Mouse (Mus musculus): ENCODE data around the gene 1700021F05Rik. TPM values are rescaled to one million over a fixed set of nuclear protein-coding genes. Genes with fewer than 3 reads are reported as not detected.

Gene 1700021F05Rik
- polyA plus RNA-seq, 1 experiment from 2014 or later, result 106 TPM

DNA sequence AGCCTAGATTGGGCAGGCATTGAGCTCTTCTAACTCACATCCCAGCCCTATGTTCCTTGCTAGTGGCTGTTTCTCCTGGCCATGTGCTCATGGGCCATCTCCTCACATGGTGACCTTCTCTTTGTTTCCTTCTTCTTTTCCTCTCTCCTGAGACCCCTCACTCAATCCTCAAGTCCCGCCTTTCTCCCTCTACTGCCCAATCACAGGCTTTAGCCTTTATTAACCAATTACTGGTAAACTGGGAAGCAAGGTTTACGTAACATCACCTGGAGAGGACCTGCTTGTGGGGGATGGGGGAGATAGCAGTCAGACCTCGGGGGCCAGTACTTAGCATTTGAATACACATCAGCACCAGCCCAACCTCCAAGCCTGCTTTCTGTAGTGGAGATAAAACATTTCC lies 10.6 kb upstream of the 1700021F05Rik start:
- Histone ChIP-seq H3K4me1 (ENCODE audit: control insufficient read depth, insufficient read depth, low read length) (no peaks in the 10 kb centered on the region), H3K4me3 (ENCODE audit: low read depth, low read length) (no peak overlapping the region), H3K9me3 (replicated peaks; ENCODE audit: control insufficient read depth, low read length) (0 out of 2 replicates have a peak, but pooled peaks cover 4% of the 10 kb centered on the region), H3K36me3 (ENCODE audit: control insufficient read depth, insufficient read depth, low read length) (no peaks in the 10 kb centered on the region), H3K27me3 (ENCODE audit: control insufficient read depth, insufficient read depth, low read length) (no peaks in the 10 kb centered on the region), H3K27ac (ENCODE audit: low read depth, low read length) (no peak overlapping the region), H3K9ac (ENCODE audit: low read depth, low read length) (no peak overlapping the region), H3K4me2 (no peak overlapping the region)
- 22% methylated on average over 3 of the region's 3 CpGs for WGBS (ENCODE audit: insufficient replicate concordance)
- ATAC-seq (replicated peaks; ENCODE audit: insufficient number of reproducible peaks, low FRiP score, low TSS enrichment), result no peak

GRCm38 (mm10) chr10:43550923-43551322 lies 10.1 kb upstream of the 1700021F05Rik start:
- Histone ChIP-seq H3K4me3 (ENCODE audit: low read depth, low read length) (no peak overlapping the region), H3K4me2 (no peak overlapping the region), H3K9ac (ENCODE audit: low read depth, low read length) (no peak overlapping the region), H3K27ac (ENCODE audit: low read depth, low read length) (no peak overlapping the region), H3K36me3 (ENCODE audit: control insufficient read depth, insufficient read depth, low read length) (no peaks in the 10 kb centered on the region), H3K4me1 (ENCODE audit: control insufficient read depth, insufficient read depth, low read length) (no peaks in the 10 kb centered on the region), H3K9me3 (replicated peaks; ENCODE audit: control insufficient read depth, low read length) (0 out of 2 replicates have a peak, but pooled peaks cover 4% of the 10 kb centered on the region), H3K27me3 (ENCODE audit: control insufficient read depth, insufficient read depth, low read length) (no peaks in the 10 kb centered on the region)
- no peak for ATAC-seq (replicated peaks; ENCODE audit: insufficient number of reproducible peaks, low FRiP score, low TSS enrichment)
- 25% methylated on average over 3 of the region's 3 CpGs for WGBS (ENCODE audit: insufficient replicate concordance)

GRCm38 (mm10) chr10:43549411-43549810 lies 8.6 kb upstream of the 1700021F05Rik start:
- 0 out of 2 replicates have a peak, but pooled peaks cover 4% of the 10 kb centered on the region for H3K9me3 ChIP-seq (replicated peaks; ENCODE audit: control insufficient read depth, low read length)
- 59% methylated on average over 5 of the region's 5 CpGs for WGBS (ENCODE audit: insufficient replicate concordance)
- no peak overlapping the region for H3K27ac ChIP-seq (ENCODE audit: low read depth, low read length)
- no peaks in the 10 kb centered on the region for H3K4me1 ChIP-seq (ENCODE audit: control insufficient read depth, insufficient read depth, low read length)
- H3K9ac ChIP-seq (ENCODE audit: low read depth, low read length), result no peak overlapping the region
- H3K36me3 ChIP-seq (ENCODE audit: control insufficient read depth, insufficient read depth, low read length), result no peaks in the 10 kb centered on the region
- no peaks in the 10 kb centered on the region for H3K27me3 ChIP-seq (ENCODE audit: control insufficient read depth, insufficient read depth, low read length)
- H3K4me2 ChIP-seq, result no peak overlapping the region
- no peak overlapping the region for H3K4me3 ChIP-seq (ENCODE audit: low read depth, low read length)
- no peak for ATAC-seq (replicated peaks; ENCODE audit: insufficient number of reproducible peaks, low FRiP score, low TSS enrichment)

DNA sequence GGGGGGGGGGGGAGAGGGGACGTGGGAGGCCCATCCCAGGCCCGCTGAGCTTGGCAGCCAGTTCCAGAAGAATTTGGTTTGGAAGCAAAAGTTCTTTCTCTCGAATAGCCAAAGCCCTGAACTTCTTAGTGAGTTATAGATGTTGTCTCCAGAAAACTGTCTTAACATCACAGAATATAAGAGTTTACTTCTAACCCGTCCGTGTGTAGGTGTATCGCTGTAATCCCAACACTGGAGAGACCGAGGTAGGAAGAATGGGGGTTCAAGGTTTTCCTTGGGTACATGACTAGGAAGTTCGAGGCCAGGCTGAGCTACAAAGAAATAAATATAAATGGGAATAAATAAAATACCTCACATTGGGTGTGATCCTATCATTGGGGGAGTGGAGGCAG lies 355 bp upstream of the 1700021F05Rik start:
- H3K9me3 ChIP-seq (replicated peaks; ENCODE audit: control insufficient read depth, low read length), result no peaks in the 10 kb centered on the region
- no peaks in the 10 kb centered on the region for H3K27me3 ChIP-seq (ENCODE audit: control insufficient read depth, insufficient read depth, low read length)
- no peak overlapping the region for H3K27ac ChIP-seq (ENCODE audit: low read depth, low read length)
- peaks cover 3% of the 10 kb centered on the region for H3K36me3 ChIP-seq (ENCODE audit: control insufficient read depth, insufficient read depth, low read length)
- peak overlapping the region; percentile 82 for H3K4me2 ChIP-seq
- ATAC-seq (replicated peaks; ENCODE audit: insufficient number of reproducible peaks, low FRiP score, low TSS enrichment), result no peak
- WGBS (ENCODE audit: insufficient replicate concordance), result 45% methylated on average over 8 of the region's 8 CpGs
- peak overlapping the region; percentile 93 for H3K4me3 ChIP-seq (ENCODE audit: low read depth, low read length)
- H3K9ac ChIP-seq (ENCODE audit: low read depth, low read length), result no peak overlapping the region
- peaks cover 7% of the 10 kb centered on the region for H3K4me1 ChIP-seq (ENCODE audit: control insufficient read depth, insufficient read depth, low read length)

DNA sequence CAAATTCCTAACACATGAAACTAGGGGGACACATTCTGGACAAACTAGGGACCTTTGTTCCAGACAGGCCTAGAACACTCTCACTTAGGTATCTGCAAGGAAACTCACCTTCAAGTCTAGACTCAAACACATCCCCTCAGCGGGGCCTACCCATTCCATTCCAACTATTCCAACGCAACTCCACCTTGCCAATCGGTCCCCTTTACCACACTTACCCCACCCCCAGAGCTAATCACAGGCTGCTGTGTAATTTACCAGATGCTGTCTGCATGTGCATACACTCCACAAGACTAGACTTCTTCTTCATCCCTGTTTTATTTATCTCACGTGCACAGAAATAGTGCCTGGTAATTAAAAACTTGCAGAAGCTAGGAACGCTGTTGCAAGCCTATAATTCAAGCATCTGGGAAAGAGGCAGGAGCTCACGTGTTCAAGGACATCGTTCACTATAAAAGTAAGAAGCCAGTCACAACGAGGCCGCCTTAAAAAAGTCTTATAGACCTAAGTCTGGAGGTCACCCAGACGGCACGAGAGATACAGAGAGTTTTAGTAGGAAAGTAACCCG lies 966 bp downstream of the 1700021F05Rik start:
- peak overlapping the region; percentile 87 for H3K27ac ChIP-seq (ENCODE audit: low read depth, low read length)
- ATAC-seq (replicated peaks; ENCODE audit: insufficient number of reproducible peaks, low FRiP score, low TSS enrichment), result no peak
- peak overlapping the region; percentile 93 for H3K4me3 ChIP-seq (ENCODE audit: low read depth, low read length)

DNA sequence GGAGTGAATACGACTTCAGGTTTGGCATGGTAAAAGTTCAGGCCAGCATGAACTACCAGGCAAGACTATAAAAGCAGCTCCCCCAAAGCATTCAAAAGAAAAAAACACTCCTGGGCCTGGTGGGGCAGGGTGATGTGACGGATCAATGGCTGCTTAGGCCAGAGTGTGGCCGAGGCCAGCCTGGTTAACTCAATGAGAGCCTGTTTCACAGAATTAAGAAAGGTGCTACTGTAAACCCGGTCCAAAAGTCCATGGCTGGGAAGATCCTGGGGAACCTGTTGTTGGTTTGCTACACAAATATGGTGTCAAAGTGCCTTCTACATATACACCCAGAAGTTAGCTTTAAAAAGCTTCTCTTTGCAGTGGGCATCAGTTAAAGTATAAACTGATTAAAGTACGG lies 2.0 kb downstream of the 1700021F05Rik start:
- no peak for ATAC-seq (replicated peaks; ENCODE audit: insufficient number of reproducible peaks, low FRiP score, low TSS enrichment)
- Histone ChIP-seq H3K27ac (ENCODE audit: low read depth, low read length) (no peak overlapping the region), H3K4me1 (ENCODE audit: control insufficient read depth, insufficient read depth, low read length) (peaks cover 7% of the 10 kb centered on the region), H3K4me3 (ENCODE audit: low read depth, low read length) (no peak overlapping the region), H3K36me3 (ENCODE audit: control insufficient read depth, insufficient read depth, low read length) (peaks cover 5% of the 10 kb centered on the region), H3K27me3 (ENCODE audit: control insufficient read depth, insufficient read depth, low read length) (no peaks in the 10 kb centered on the region), H3K9me3 (replicated peaks; ENCODE audit: control insufficient read depth, low read length) (no peaks in the 10 kb centered on the region), H3K4me2 (no peak overlapping the region), H3K9ac (ENCODE audit: low read depth, low read length) (no peak overlapping the region)
- WGBS (ENCODE audit: insufficient replicate concordance), result 86% methylated on average over 5 of the region's 5 CpGs

More for the DNA sequence above, 966 bp downstream of the 1700021F05Rik start:
- Histone ChIP-seq H3K9ac (ENCODE audit: low read depth, low read length) (peak overlapping the region; percentile 97), H3K27me3 (ENCODE audit: control insufficient read depth, insufficient read depth, low read length) (no peaks in the 10 kb centered on the region), H3K36me3 (ENCODE audit: control insufficient read depth, insufficient read depth, low read length) (peaks cover 5% of the 10 kb centered on the region), H3K9me3 (replicated peaks; ENCODE audit: control insufficient read depth, low read length) (no peaks in the 10 kb centered on the region), H3K4me1 (ENCODE audit: control insufficient read depth, insufficient read depth, low read length) (peaks cover 7% of the 10 kb centered on the region), H3K4me2 (peak overlapping the region; percentile 82)
- WGBS (ENCODE audit: insufficient replicate concordance), result 17% methylated on average over 12 of the region's 12 CpGs

GRCm38 (mm10) chr10:43537652-43538051 lies 3.1 kb downstream of the 1700021F05Rik start:
- Histone ChIP-seq H3K9ac (ENCODE audit: low read depth, low read length) (peak overlapping the region; percentile 28; the same call in 1 of the 2 replicates), H3K27ac (ENCODE audit: low read depth, low read length) (no peak overlapping the region)
- WGBS (ENCODE audit: insufficient replicate concordance), result 85% methylated on average over 7 of the region's 7 CpGs

DNA sequence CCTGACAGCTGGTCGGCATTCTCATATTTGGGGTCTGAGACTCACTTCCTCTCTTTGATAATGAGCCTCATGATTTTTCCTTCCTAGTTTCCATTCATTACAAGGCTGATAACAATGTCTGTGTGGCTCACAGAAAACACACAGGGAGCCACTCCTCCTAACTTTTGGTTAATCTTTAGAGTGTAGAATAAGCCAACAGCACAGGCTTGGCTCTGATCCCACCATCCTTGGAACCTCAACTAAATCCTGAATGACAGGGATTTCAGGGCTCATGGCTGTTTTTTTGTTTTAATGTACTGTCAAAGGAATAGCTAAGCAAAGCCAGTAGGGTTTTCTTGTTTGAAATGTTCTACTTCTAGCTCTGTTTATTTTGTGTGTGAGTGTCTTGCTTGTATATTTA lies 6.4 kb downstream of the 1700021F05Rik start:
- Histone ChIP-seq H3K9ac (ENCODE audit: low read depth, low read length) (no peak overlapping the region), H3K36me3 (ENCODE audit: control insufficient read depth, insufficient read depth, low read length) (peaks cover 25% of the 10 kb centered on the region), H3K4me1 (ENCODE audit: control insufficient read depth, insufficient read depth, low read length) (peaks cover 1% of the 10 kb centered on the region), H3K4me2 (no peak overlapping the region), H3K4me3 (ENCODE audit: low read depth, low read length) (no peak overlapping the region), H3K27me3 (ENCODE audit: control insufficient read depth, insufficient read depth, low read length) (no peaks in the 10 kb centered on the region), H3K9me3 (replicated peaks; ENCODE audit: control insufficient read depth, low read length) (no peaks in the 10 kb centered on the region), H3K27ac (ENCODE audit: low read depth, low read length) (no peak overlapping the region)
- no peak for ATAC-seq (replicated peaks; ENCODE audit: insufficient number of reproducible peaks, low FRiP score, low TSS enrichment)
- WGBS (ENCODE audit: insufficient replicate concordance), result 60% methylated on average over 1 of the region's 1 CpGs

More at GRCm38 (mm10) chr10:43537652-43538051, 3.1 kb downstream of the 1700021F05Rik start:
- Histone ChIP-seq H3K36me3 (ENCODE audit: control insufficient read depth, insufficient read depth, low read length) (peaks cover 5% of the 10 kb centered on the region), H3K27me3 (ENCODE audit: control insufficient read depth, insufficient read depth, low read length) (no peaks in the 10 kb centered on the region), H3K9me3 (replicated peaks; ENCODE audit: control insufficient read depth, low read length) (no peaks in the 10 kb centered on the region), H3K4me2 (no peak overlapping the region), H3K4me1 (ENCODE audit: control insufficient read depth, insufficient read depth, low read length) (peaks cover 7% of the 10 kb centered on the region), H3K4me3 (ENCODE audit: low read depth, low read length) (no peak overlapping the region)
- ATAC-seq (replicated peaks; ENCODE audit: insufficient number of reproducible peaks, low FRiP score, low TSS enrichment), result no peak

Data from heart, embryonic 11.5 days (tissue).